Mouse (Mus musculus): ENCODE results near the gene Olfr315. TPM values are rescaled to one million over a fixed set of nuclear protein-coding genes. Genes with fewer than 3 reads are reported as not detected.

Olfr315 gene
- polyA plus RNA-seq, 2 experiments: not detected

- Histone ChIP-seq H3K27me3 (ENCODE audit: control insufficient read depth, insufficient read depth, low read length) (no peaks in the 10 kb centered on the region), H3K4me2 (replicated peaks; ENCODE audit: low read depth, low read length, severe bottlenecking) (no peak overlapping the region), H3K27ac (replicated peaks; ENCODE audit: low read depth, low read length) (no peak overlapping the region), H3K4me1 (ENCODE audit: control insufficient read depth, insufficient read depth, low read length) (no peaks in the 10 kb centered on the region), H3K9me3 (ENCODE audit: control insufficient read depth, low read length) (no peaks in the 10 kb centered on the region), H3K9ac (ENCODE audit: low read depth, low read length, severe bottlenecking) (no peak overlapping the region), H3K36me3 (ENCODE audit: control insufficient read depth, insufficient read depth, low read length) (no peaks in the 10 kb centered on the region), H3K4me3 (replicated peaks; ENCODE audit: low read length) (no peak overlapping the region)
- no peak for DNase-seq (ENCODE audit: low spot score)
- ATAC-seq (ENCODE audit: low FRiP score, low read depth): no peak
- no peak for TF ChIP-seq POLR2A (IDR thresholded peaks at IDR 0.05; ENCODE audit: borderline replicate concordance, extremely low read depth, insufficient read depth, insufficient read length)
- WGBS: 30% methylated on average over 3 of the region's 3 CpGs
Observed at GRCm38 (mm10) chr11:58789532-58789931, 16.5 kb downstream of the Olfr315 start.

GRCm38 (mm10) chr11:58790053-58790452 is 17.1 kb downstream of the Olfr315 start:
- no peak for TF ChIP-seq POLR2A (IDR thresholded peaks at IDR 0.05; ENCODE audit: borderline replicate concordance, extremely low read depth, insufficient read depth, insufficient read length)
- no peaks in the 10 kb centered on the region for H3K9me3 ChIP-seq (ENCODE audit: control insufficient read depth, low read length)
- ATAC-seq (ENCODE audit: low FRiP score, low read depth): no peak
- H3K9ac ChIP-seq (ENCODE audit: low read depth, low read length, severe bottlenecking): no peak overlapping the region
- H3K4me1 ChIP-seq (ENCODE audit: control insufficient read depth, insufficient read depth, low read length): no peaks in the 10 kb centered on the region
- DNase-seq (ENCODE audit: low spot score): no peak
- H3K4me3 ChIP-seq (replicated peaks; ENCODE audit: low read length): no peak overlapping the region
- no peak overlapping the region for H3K4me2 ChIP-seq (replicated peaks; ENCODE audit: low read depth, low read length, severe bottlenecking)
- WGBS: 42% methylated on average over 2 of the region's 2 CpGs
- H3K27me3 ChIP-seq (ENCODE audit: control insufficient read depth, insufficient read depth, low read length): no peaks in the 10 kb centered on the region
- H3K27ac ChIP-seq (replicated peaks; ENCODE audit: low read depth, low read length): no peak overlapping the region
- no peaks in the 10 kb centered on the region for H3K36me3 ChIP-seq (ENCODE audit: control insufficient read depth, insufficient read depth, low read length)

- 80% methylated on average over 6 of the region's 6 CpGs for WGBS
- Histone ChIP-seq H3K9ac (ENCODE audit: low read depth, low read length, severe bottlenecking) (no peak overlapping the region), H3K36me3 (ENCODE audit: control insufficient read depth, insufficient read depth, low read length) (no peaks in the 10 kb centered on the region), H3K27ac (replicated peaks; ENCODE audit: low read depth, low read length) (no peak overlapping the region), H3K9me3 (ENCODE audit: control insufficient read depth, low read length) (no peaks in the 10 kb centered on the region), H3K4me2 (replicated peaks; ENCODE audit: low read depth, low read length, severe bottlenecking) (no peak overlapping the region), H3K4me1 (ENCODE audit: control insufficient read depth, insufficient read depth, low read length) (no peaks in the 10 kb centered on the region), H3K4me3 (replicated peaks; ENCODE audit: low read length) (no peak overlapping the region), H3K27me3 (ENCODE audit: control insufficient read depth, insufficient read depth, low read length) (no peaks in the 10 kb centered on the region)
- ATAC-seq (ENCODE audit: low FRiP score, low read depth): no peak
- no peak for DNase-seq (ENCODE audit: low spot score)
- no peak for TF ChIP-seq POLR2A (IDR thresholded peaks at IDR 0.05; ENCODE audit: borderline replicate concordance, extremely low read depth, insufficient read depth, insufficient read length)
Observed at GRCm38 (mm10) chr11:58790646-58791045, 17.7 kb downstream of the Olfr315 start.

- ATAC-seq (ENCODE audit: low FRiP score, low read depth) (no peak), DNase-seq (ENCODE audit: low spot score) (no peak)
- no peak overlapping the region for H3K27ac ChIP-seq (replicated peaks; ENCODE audit: low read depth, low read length)
- H3K4me2 ChIP-seq (replicated peaks; ENCODE audit: low read depth, low read length, severe bottlenecking): no peak overlapping the region
- no peaks in the 10 kb centered on the region for H3K27me3 ChIP-seq (ENCODE audit: control insufficient read depth, insufficient read depth, low read length)
- 91% methylated on average over 2 of the region's 2 CpGs for WGBS
- H3K4me3 ChIP-seq (replicated peaks; ENCODE audit: low read length): no peak overlapping the region
- no peaks in the 10 kb centered on the region for H3K36me3 ChIP-seq (ENCODE audit: control insufficient read depth, insufficient read depth, low read length)
- no peak overlapping the region for H3K9ac ChIP-seq (ENCODE audit: low read depth, low read length, severe bottlenecking)
- H3K9me3 ChIP-seq (ENCODE audit: control insufficient read depth, low read length): no peaks in the 10 kb centered on the region
- no peaks in the 10 kb centered on the region for H3K4me1 ChIP-seq (ENCODE audit: control insufficient read depth, insufficient read depth, low read length)
- no peak for TF ChIP-seq POLR2A (IDR thresholded peaks at IDR 0.05; ENCODE audit: borderline replicate concordance, extremely low read depth, insufficient read depth, insufficient read length)
Observed at GRCm38 (mm10) chr11:58795856-58796255, 22.9 kb downstream of the Olfr315 start.

- 64% methylated on average over 7 of the region's 7 CpGs for WGBS
- no peak for TF ChIP-seq POLR2A (IDR thresholded peaks at IDR 0.05; ENCODE audit: borderline replicate concordance, extremely low read depth, insufficient read depth, insufficient read length)
- no peak for DNase-seq (ENCODE audit: low spot score)
- Histone ChIP-seq H3K9me3 (ENCODE audit: control insufficient read depth, low read length) (no peaks in the 10 kb centered on the region), H3K27me3 (ENCODE audit: control insufficient read depth, insufficient read depth, low read length) (no peaks in the 10 kb centered on the region), H3K27ac (replicated peaks; ENCODE audit: low read depth, low read length) (no peak overlapping the region), H3K4me3 (replicated peaks; ENCODE audit: low read length) (no peak overlapping the region), H3K4me2 (replicated peaks; ENCODE audit: low read depth, low read length, severe bottlenecking) (no peak overlapping the region), H3K4me1 (ENCODE audit: control insufficient read depth, insufficient read depth, low read length) (no peaks in the 10 kb centered on the region), H3K36me3 (ENCODE audit: control insufficient read depth, insufficient read depth, low read length) (no peaks in the 10 kb centered on the region), H3K9ac (ENCODE audit: low read depth, low read length, severe bottlenecking) (no peak overlapping the region)
- ATAC-seq (ENCODE audit: low FRiP score, low read depth): no peak
Observed at GRCm38 (mm10) chr11:58796850-58797249, 23.9 kb downstream of the Olfr315 start.

GRCm38 (mm10) chr11:58799747-58800146 is 26.8 kb downstream of the Olfr315 start:
- Histone ChIP-seq H3K9me3 (ENCODE audit: control insufficient read depth, low read length) (no peaks in the 10 kb centered on the region), H3K36me3 (ENCODE audit: control insufficient read depth, insufficient read depth, low read length) (no peaks in the 10 kb centered on the region), H3K4me1 (ENCODE audit: control insufficient read depth, insufficient read depth, low read length) (no peaks in the 10 kb centered on the region), H3K27ac (replicated peaks; ENCODE audit: low read depth, low read length) (no peak overlapping the region), H3K4me2 (replicated peaks; ENCODE audit: low read depth, low read length, severe bottlenecking) (no peak overlapping the region), H3K9ac (ENCODE audit: low read depth, low read length, severe bottlenecking) (no peak overlapping the region), H3K4me3 (replicated peaks; ENCODE audit: low read length) (no peak overlapping the region), H3K27me3 (ENCODE audit: control insufficient read depth, insufficient read depth, low read length) (no peaks in the 10 kb centered on the region)
- DNase-seq (ENCODE audit: low spot score) (no peak), ATAC-seq (ENCODE audit: low FRiP score, low read depth) (no peak)
- WGBS: 79% methylated on average over 5 of the region's 5 CpGs
- TF ChIP-seq POLR2A (IDR thresholded peaks at IDR 0.05; ENCODE audit: borderline replicate concordance, extremely low read depth, insufficient read depth, insufficient read length): no peak
